Mouse (Mus musculus): ENCODE data around the gene Spire2.

DNA sequence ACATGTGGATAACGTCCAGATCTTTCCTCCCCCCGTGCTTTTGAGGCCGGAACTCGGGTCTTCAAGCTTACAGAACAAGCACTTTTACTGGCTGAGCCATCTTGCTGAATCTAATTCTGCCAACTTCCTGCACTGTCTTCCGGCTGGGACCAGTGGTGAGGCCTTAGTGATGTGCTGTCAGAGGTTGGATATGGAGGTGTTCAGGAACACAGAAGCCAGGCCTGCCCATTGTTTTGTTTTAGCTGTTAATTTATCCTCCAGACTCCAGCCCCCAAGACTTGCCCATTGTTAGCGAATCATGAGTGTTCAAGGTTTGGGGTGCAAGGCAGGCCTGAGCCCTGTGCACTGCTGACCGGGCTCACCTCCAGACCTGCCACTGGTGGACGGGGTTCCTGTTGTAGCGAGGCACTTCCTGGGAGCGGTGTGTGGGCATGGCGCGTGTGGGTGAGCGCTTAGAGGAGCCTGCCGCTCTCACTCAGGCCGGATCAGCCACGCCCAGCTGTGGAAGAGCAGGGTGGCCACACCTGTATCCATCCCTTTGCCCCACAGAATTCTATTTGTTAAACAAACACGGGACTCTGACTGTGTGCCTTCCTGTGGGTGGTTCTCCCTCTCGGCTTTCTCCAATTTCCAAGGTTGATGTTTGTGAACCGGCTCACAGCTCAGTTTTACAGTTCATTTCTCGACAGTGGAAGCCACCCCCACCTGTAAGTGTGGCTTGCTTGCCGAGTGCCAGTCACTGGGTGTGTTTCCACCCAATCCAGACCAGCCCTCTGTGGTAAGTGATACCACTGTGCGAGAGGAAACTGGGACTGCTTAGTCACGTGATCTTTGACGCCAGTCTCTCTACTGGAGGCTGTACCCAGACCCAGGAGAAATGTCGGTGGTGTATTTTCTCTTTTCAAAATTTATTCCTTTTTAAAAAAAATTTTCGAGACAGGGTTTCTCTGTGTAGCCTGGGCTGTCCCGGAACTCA is 8.8 kb downstream of the Spire2 start:
- TF ChIP-seq GATA1 (IDR thresholded peaks at IDR 0.05; ENCODE audit: borderline replicate concordance, low read length), result no peak
- TF ChIP-seq FLI1 (IDR thresholded peaks at IDR 0.05; ENCODE audit: low read length), result no peak
